Mouse (Mus musculus) G1E (cell line): ENCODE results near the gene Cldn7. TPM values are rescaled to one million over a fixed set of nuclear protein-coding genes. Genes with fewer than 3 reads are reported as not detected.

Experiments used
- ATAC-seq: 2 replicates; pipeline ENCODE4 v1.8.0; 2016; ENCODE audit warnings: mild to moderate bottlenecking; ENCODE audit not compliant: insufficient number of reproducible peaks, poor library complexity, low FRiP score, severe bottlenecking; ENCODE audit errors: extremely low read depth
- DNase-seq: peaks from one replicate; pipeline ENCODE4 v3.0.0; 2012; ENCODE audit warnings: low spot score
- H3K27me3 ChIP-seq: 2 replicates; pipeline ENCODE4 v1.6.1; 2012; ENCODE audit warnings: mild to moderate bottlenecking, low read length, inconsistent platforms; ENCODE audit not compliant: insufficient read depth
- H3K36me3 ChIP-seq: replicated peaks from 2 replicates; pipeline ENCODE3; 2012; ENCODE audit warnings: mild to moderate bottlenecking, inconsistent platforms
- H3K4me1 ChIP-seq: 2 replicates; pipeline ENCODE4 v1.6.1; 2012; ENCODE audit warnings: low read depth, low read length, inconsistent platforms, mixed read lengths; ENCODE audit not compliant: insufficient read depth
- H3K4me3 ChIP-seq: 2 replicates; pipeline ENCODE4 v1.5.1; 2012; ENCODE audit warnings: low read depth, mild to moderate bottlenecking, inconsistent platforms, low read length, moderate library complexity, mixed read lengths
- H3K9me3 ChIP-seq: replicated peaks from 2 replicates; pipeline ENCODE4 v1.6.1; 2012; ENCODE audit warnings: inconsistent platforms
- CTCF ChIP-seq: IDR thresholded peaks from 2 replicates; pipeline ENCODE4 v1.5.1; 2012; ENCODE audit warnings: low read depth, low read length, inconsistent platforms, mixed read lengths
- GATA1 ChIP-seq: IDR thresholded peaks from 2 replicates; pipeline ENCODE4 v1.6.1; 2012; ENCODE audit warnings: borderline replicate concordance, low read length, inconsistent platforms, mixed read lengths
- GATA2 ChIP-seq: IDR thresholded peaks from 2 replicates; pipeline ENCODE4 v1.6.1; 2012; ENCODE audit warnings: low read depth, low read length, inconsistent platforms, borderline replicate concordance
- POLR2AphosphoS5 ChIP-seq: IDR thresholded peaks from 2 replicates; pipeline ENCODE4 v1.6.1; 2012; ENCODE audit warnings: low read depth, low read length, inconsistent platforms; ENCODE audit not compliant: insufficient replicate concordance
- TAL1 ChIP-seq: conservative IDR thresholded peaks from 2 replicates; pipeline ENCODE4 v1.6.1; 2012; ENCODE audit warnings: low read depth, low read length, inconsistent platforms, mixed read lengths
- polyA plus RNA-seq: library from polyadenylated mRNA; stranded (reverse); fragments of >175 nt; gene quantifications from 2 replicates; pipeline ENCODE4 v1.2.3, GENCODE M21; 2012
- total RNA-seq, 2 experiments: library from RNA; stranded (forward) in 1 of 2; stranded (reverse) in 1 of 2; fragments of 200-1000 nt in 1 of 2; fragments of >200 nt in 1 of 2; fragmentation: Nextera tagmentation in 1 of 2; gene quantifications; 2 replicates each; pipeline ENCODE4 v1.2.3; 2014 to 2017

The Cldn7 gene
- total and polyA plus RNA-seq, 3 experiments, result not detected

GRCm38 (mm10) chr11:70016669-70017068 lies 52.1 kb downstream of the Cldn7 start, which contains the start of gene Dlg4:
TSS of gene Dlg4 (plus strand) at chr11:70016942.
- DNase-seq (no peak), ATAC-seq (no peak)
- peaks cover 28% of the 10 kb centered on the region for H3K36me3 ChIP-seq
- TF ChIP-seq POLR2AphosphoS5 (no peak), GATA1 (no peak), GATA2 (no peak), CTCF (no peak), TAL1 (no peak)
- peaks cover 3% of the 10 kb centered on the region; the same call in 1 of the 2 replicates for H3K27me3 ChIP-seq
- H3K4me3 ChIP-seq, result no peak within 1 kb of the TSS
- H3K9me3 ChIP-seq, result no peaks in the 10 kb centered on the region
- peaks cover 68% of the 10 kb centered on the region for H3K4me1 ChIP-seq

DNA sequence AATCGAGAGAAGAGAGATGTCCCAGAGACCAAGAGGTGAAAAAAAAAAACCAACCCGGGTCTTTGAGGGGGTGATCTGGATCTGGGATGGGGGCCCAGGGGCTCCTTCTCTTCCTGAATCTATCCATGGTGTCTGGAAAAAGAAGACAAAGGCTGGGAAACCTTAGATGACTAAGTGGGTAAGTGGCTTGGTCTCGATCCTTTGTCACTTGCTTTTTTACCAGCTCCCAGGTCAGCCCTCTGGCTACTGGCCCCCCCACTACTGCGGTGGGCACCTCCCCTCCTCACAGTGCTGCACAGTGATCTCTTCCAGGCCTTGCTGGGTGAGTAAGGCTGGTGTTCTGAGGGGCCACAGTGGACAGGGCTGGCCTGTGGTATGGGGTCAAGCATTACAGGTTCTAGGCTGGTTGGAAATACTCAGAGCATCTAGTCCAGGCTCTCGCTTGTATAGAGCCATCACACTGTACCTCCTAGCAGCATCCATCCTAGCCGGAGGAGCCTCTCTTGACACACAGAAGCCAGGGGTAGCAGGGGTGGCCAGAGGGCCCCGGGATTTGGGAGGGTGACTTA lies 52.7 kb downstream of the Cldn7 start:
- peaks cover 5% of the 10 kb centered on the region; the same call in 1 of the 2 replicates for H3K27me3 ChIP-seq
- H3K36me3 ChIP-seq, result peaks cover 22% of the 10 kb centered on the region
- H3K4me3 ChIP-seq, result no peak overlapping the region
- ATAC-seq (no peak), DNase-seq (no peak)
- peaks cover 70% of the 10 kb centered on the region for H3K4me1 ChIP-seq
- TF ChIP-seq GATA1 (no peak), GATA2 (no peak), CTCF (no peak), POLR2AphosphoS5 (no peak), TAL1 (no peak)
- H3K9me3 ChIP-seq, result no peaks in the 10 kb centered on the region

Other genes starting within 250 kb of the Cldn7 start
Only the 20 nearest of the 34 such genes appear.
- gene Tmem256, start 126.3 kb upstream of the Cldn7 start, total RNA-seq (2014; fragmentation: Nextera tagmentation), result 116 and 202 TPM in 2 replicates
- gene Tmem256, start 126.3 kb upstream of the Cldn7 start, total RNA-seq (2017), result 409 and 434 TPM in 2 replicates
- 513 and 777 TPM in 2 replicates for gene Tmem256, start 126.3 kb upstream of the Cldn7 start, polyA plus RNA-seq
- gene Plscr3, start 118.4 kb upstream of the Cldn7 start, total RNA-seq (2014; fragmentation: Nextera tagmentation), result 26.2 and 32.3 TPM in 2 replicates
- 9.3 and 12.1 TPM in 2 replicates for gene Plscr3, start 118.4 kb upstream of the Cldn7 start, total RNA-seq (2017)
- 54.2 and 61.1 TPM in 2 replicates for gene Plscr3, start 118.4 kb upstream of the Cldn7 start, polyA plus RNA-seq
- gene Tnk1, start 106.0 kb upstream of the Cldn7 start, total RNA-seq (2014; fragmentation: Nextera tagmentation), result 4.3 and 9.0 TPM in 2 replicates
- gene Tnk1, start 106.0 kb upstream of the Cldn7 start, total RNA-seq (2017), result 0.82 and 1.5 TPM in 2 replicates
- 0.47 and 0.95 TPM in 2 replicates for gene Tnk1, start 106.0 kb upstream of the Cldn7 start, polyA plus RNA-seq
- gene Tmem95, start 86.8 kb upstream of the Cldn7 start, total RNA-seq (2014; fragmentation: Nextera tagmentation), result not detected in 2 replicates
- gene Tmem95, start 86.8 kb upstream of the Cldn7 start, total RNA-seq (2017), result not detected in 2 replicates
- not detected in 2 replicates for gene Tmem95, start 86.8 kb upstream of the Cldn7 start, polyA plus RNA-seq
- gene Kctd11, start 83.4 kb upstream of the Cldn7 start, total RNA-seq (2014; fragmentation: Nextera tagmentation), result 0.90 TPM in 1 of 2 replicates, not detected in the other
- 0.52 and 0.55 TPM in 2 replicates for gene Kctd11, start 83.4 kb upstream of the Cldn7 start, total RNA-seq (2017)
- 0.34 and 0.39 TPM in 2 replicates for gene Kctd11, start 83.4 kb upstream of the Cldn7 start, polyA plus RNA-seq
- 94.6 and 98.7 TPM in 2 replicates for gene Acap1, start 69.2 kb upstream of the Cldn7 start, total RNA-seq (2014; fragmentation: Nextera tagmentation)
- 103 and 118 TPM in 2 replicates for gene Acap1, start 69.2 kb upstream of the Cldn7 start, total RNA-seq (2017)
- gene Acap1, start 69.2 kb upstream of the Cldn7 start, polyA plus RNA-seq, result 184 and 216 TPM in 2 replicates
- gene 2810408A11Rik, start 63.8 kb upstream of the Cldn7 start, total RNA-seq (2014; fragmentation: Nextera tagmentation), result 6.6 and 7.2 TPM in 2 replicates
- 1.7 and 4.4 TPM in 2 replicates for gene 2810408A11Rik, start 63.8 kb upstream of the Cldn7 start, total RNA-seq (2017)
- gene 2810408A11Rik, start 63.8 kb upstream of the Cldn7 start, polyA plus RNA-seq, result 0.62 and 1.2 TPM in 2 replicates
- gene Neurl4, start 63.7 kb upstream of the Cldn7 start, total RNA-seq (2014; fragmentation: Nextera tagmentation), result 25.7 and 39.6 TPM in 2 replicates
- 27.2 and 30.2 TPM in 2 replicates for gene Neurl4, start 63.7 kb upstream of the Cldn7 start, total RNA-seq (2017)
- 87.0 and 110 TPM in 2 replicates for gene Neurl4, start 63.7 kb upstream of the Cldn7 start, polyA plus RNA-seq
- gene Gps2, start 50.9 kb upstream of the Cldn7 start, total RNA-seq (2014; fragmentation: Nextera tagmentation), result 305 and 344 TPM in 2 replicates
- 44.9 and 45.8 TPM in 2 replicates for gene Gps2, start 50.9 kb upstream of the Cldn7 start, total RNA-seq (2017)
- gene Gps2, start 50.9 kb upstream of the Cldn7 start, polyA plus RNA-seq, result 203 and 216 TPM in 2 replicates
- gene Eif5a, start 42.8 kb upstream of the Cldn7 start, total RNA-seq (2014; fragmentation: Nextera tagmentation), result 1,285 and 1,536 TPM in 2 replicates
- 763 and 764 TPM in 2 replicates for gene Eif5a, start 42.8 kb upstream of the Cldn7 start, total RNA-seq (2017)
- 2,879 and 2,909 TPM in 2 replicates for gene Eif5a, start 42.8 kb upstream of the Cldn7 start, polyA plus RNA-seq
- 1.4 and 1.6 TPM in 2 replicates for gene Ybx2, start 29.0 kb upstream of the Cldn7 start, total RNA-seq (2014; fragmentation: Nextera tagmentation)
- 0.23 TPM in 1 of 2 replicates, not detected in the other for gene Ybx2, start 29.0 kb upstream of the Cldn7 start, total RNA-seq (2017)
- 0.04 TPM in 1 of 2 replicates, not detected in the other for gene Ybx2, start 29.0 kb upstream of the Cldn7 start, polyA plus RNA-seq
- 0.39 and 10.6 TPM in 2 replicates for gene Slc2a4, start 16.6 kb upstream of the Cldn7 start, total RNA-seq (2014; fragmentation: Nextera tagmentation)
- gene Slc2a4, start 16.6 kb upstream of the Cldn7 start, total RNA-seq (2017), result 0.06 and 0.16 TPM in 2 replicates
- gene Slc2a4, start 16.6 kb upstream of the Cldn7 start, polyA plus RNA-seq, result 0.16 TPM in 1 of 2 replicates, not detected in the other
- gene Ctdnep1, start 16.4 kb downstream of the Cldn7 start, total RNA-seq (2014; fragmentation: Nextera tagmentation), result 164 and 177 TPM in 2 replicates
- gene Ctdnep1, start 16.4 kb downstream of the Cldn7 start, total RNA-seq (2017), result 36.2 and 37.4 TPM in 2 replicates
- 227 and 274 TPM in 2 replicates for gene Ctdnep1, start 16.4 kb downstream of the Cldn7 start, polyA plus RNA-seq
- 54.5 and 72.7 TPM in 2 replicates for gene Elp5, start 17.7 kb downstream of the Cldn7 start, total RNA-seq (2014; fragmentation: Nextera tagmentation)
- gene Elp5, start 17.7 kb downstream of the Cldn7 start, total RNA-seq (2017), result 69.9 and 84.5 TPM in 2 replicates
- gene Elp5, start 17.7 kb downstream of the Cldn7 start, polyA plus RNA-seq, result 10.3 and 10.4 TPM in 2 replicates
- 762 and 788 TPM in 2 replicates for gene Gabarap, start 26.4 kb downstream of the Cldn7 start, total RNA-seq (2014; fragmentation: Nextera tagmentation)
- 569 and 637 TPM in 2 replicates for gene Gabarap, start 26.4 kb downstream of the Cldn7 start, total RNA-seq (2017)
- gene Gabarap, start 26.4 kb downstream of the Cldn7 start, polyA plus RNA-seq, result 265 and 345 TPM in 2 replicates
- gene Phf23, start 31.0 kb downstream of the Cldn7 start, total RNA-seq (2014; fragmentation: Nextera tagmentation), result 47.0 and 56.4 TPM in 2 replicates
- 84.0 and 84.4 TPM in 2 replicates for gene Phf23, start 31.0 kb downstream of the Cldn7 start, total RNA-seq (2017)
- 92.1 and 95.5 TPM in 2 replicates for gene Phf23, start 31.0 kb downstream of the Cldn7 start, polyA plus RNA-seq
- 32.7 and 39.8 TPM in 2 replicates for gene Dvl2, start 35.8 kb downstream of the Cldn7 start, total RNA-seq (2014; fragmentation: Nextera tagmentation)
- gene Dvl2, start 35.8 kb downstream of the Cldn7 start, total RNA-seq (2017), result 44.8 and 49.6 TPM in 2 replicates
- gene Dvl2, start 35.8 kb downstream of the Cldn7 start, polyA plus RNA-seq, result 66.5 and 71.8 TPM in 2 replicates
- gene Acadvl, start 50.6 kb downstream of the Cldn7 start, total RNA-seq (2014; fragmentation: Nextera tagmentation), result 16.3 and 21.7 TPM in 2 replicates
- gene Acadvl, start 50.6 kb downstream of the Cldn7 start, total RNA-seq (2017), result 31.1 and 31.7 TPM in 2 replicates
- 16.3 and 21.0 TPM in 2 replicates for gene Acadvl, start 50.6 kb downstream of the Cldn7 start, polyA plus RNA-seq
- gene Dlg4, start 52.2 kb downstream of the Cldn7 start, total RNA-seq (2014; fragmentation: Nextera tagmentation), result 10.9 and 14.0 TPM in 2 replicates
- 1.1 and 2.2 TPM in 2 replicates for gene Dlg4, start 52.2 kb downstream of the Cldn7 start, total RNA-seq (2017)
- gene Dlg4, start 52.2 kb downstream of the Cldn7 start, polyA plus RNA-seq, result 8.8 and 12.1 TPM in 2 replicates
- gene Asgr1, start 89.3 kb downstream of the Cldn7 start, total RNA-seq (2014; fragmentation: Nextera tagmentation), result not detected in 2 replicates
- not detected in 2 replicates for gene Asgr1, start 89.3 kb downstream of the Cldn7 start, total RNA-seq (2017)
- not detected in 2 replicates for gene Asgr1, start 89.3 kb downstream of the Cldn7 start, polyA plus RNA-seq